Mouse (Mus musculus): ENCODE measurements around the gene Olfr1111.
"Not testable (repeated sequence)": the region's sequence is repeated elsewhere in the genome, so short reads cannot be mapped to it uniquely, and the experiment has no call there.

Gene Olfr1111

DNA sequence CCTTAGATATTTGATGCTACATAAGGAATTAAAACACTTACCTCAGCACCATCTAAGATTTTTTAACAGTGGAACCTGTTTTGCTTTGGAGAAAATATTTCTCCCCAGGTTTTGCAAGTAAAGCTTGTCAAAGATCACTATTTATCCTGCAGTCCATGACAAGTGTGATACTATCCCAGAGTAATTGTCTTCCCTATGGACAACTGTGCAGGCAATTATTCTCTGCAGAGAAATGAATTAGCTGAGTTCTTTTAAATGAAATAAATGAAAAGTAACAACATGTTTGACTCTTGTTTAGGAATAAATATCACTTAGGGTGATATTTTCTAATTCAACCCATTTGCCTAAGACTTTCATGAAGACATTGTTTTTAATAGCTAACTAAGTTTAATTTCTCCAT is at the start of gene Olfr1111:
Gene Olfr1111 (minus strand): TSS at position 101 of the 400 bp plus-strand sequence.
- DNase-seq (ENCODE audit: low read depth) = no peak

DNA sequence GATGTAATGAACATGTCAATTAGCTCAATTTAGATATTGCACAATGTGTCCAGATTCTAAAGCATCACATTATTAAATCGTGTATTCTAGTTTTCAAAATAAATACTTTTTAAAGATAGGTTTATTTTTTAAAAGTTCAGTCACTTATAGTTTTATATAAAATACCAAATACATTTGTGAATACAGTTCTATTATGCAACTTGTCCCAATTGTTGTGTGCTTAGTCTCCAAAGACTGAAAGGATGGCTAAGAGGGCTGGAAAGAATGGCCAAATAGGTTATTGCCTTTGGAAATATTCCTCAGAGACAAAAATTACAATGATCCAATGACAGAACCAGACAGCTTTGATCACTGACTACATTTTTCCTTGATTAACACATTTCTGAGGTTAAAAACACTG is 35.1 kb upstream of the Olfr1111 start, which contains the start of gene Olfr1112:
Gene Olfr1112 (plus strand): TSS at position 301 of the 400 bp plus-strand sequence.
- DNase-seq (ENCODE audit: low read depth) = no peak

- DNase-seq (ENCODE audit: low read depth) = not testable (repeated sequence)
Measured at GRCm38 (mm10) chr2:87167731-87168130, 15.3 kb upstream of the Olfr1111 start.

DNA sequence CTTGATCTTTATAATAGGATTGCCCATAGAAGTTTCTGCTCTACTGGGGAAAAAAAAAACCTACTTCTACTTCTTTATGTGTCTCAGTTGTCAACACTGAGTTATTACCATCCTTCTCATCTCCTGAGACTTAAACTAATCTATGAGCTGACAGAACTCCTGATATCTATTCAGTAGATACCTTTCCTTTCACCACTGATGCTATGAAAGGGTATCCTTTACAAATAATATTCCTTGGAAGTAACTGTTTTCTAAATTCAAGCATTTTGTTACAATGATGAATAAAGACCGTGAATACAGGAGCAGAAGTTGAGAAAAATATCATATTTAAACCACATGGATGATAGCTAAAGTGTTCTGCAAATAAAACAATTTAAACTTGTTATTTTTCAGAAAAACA is 12.2 kb downstream of the Olfr1111 start, which contains the start of gene Olfr1110:
Gene Olfr1110 (minus strand): TSS at position 101 of the 400 bp plus-strand sequence.
- no peak for DNase-seq (ENCODE audit: low read depth)

DNA sequence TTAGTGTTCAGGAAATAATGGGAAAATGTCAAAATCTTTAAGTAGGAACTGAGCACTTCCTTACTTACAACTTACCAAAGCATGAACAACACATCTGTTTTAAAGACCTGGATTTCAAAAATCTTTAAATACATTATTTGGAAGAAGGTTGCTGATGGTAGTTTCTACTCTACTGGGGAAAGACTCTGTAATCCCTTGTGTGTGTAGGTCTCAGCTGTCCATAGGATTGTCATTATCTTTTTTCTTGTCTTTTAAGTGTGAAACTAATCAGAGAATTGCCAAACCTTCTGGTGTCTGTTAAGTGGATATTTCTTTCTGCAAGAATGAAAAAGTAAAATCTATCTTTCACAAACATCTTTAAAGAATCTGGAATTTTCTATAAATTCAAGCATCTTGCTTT is 38.0 kb downstream of the Olfr1111 start, which contains the start of gene Olfr259:
Gene Olfr259 (minus strand): TSS at position 101 of the 400 bp plus-strand sequence.
- DNase-seq (ENCODE audit: low read depth) = no peak

Data from c-Kit-positive CD71-negative TER-119-negative erythroid progenitor cells, embryonic 14.5 days (primary cell).